Mouse (Mus musculus) urinary bladder, postnatal 4 days (tissue): Measurements from ENCODE around the gene Irak4.

Experiments used
- DNase-seq, 2 experiments: peaks; one replicate each; pipeline ENCODE4 v3.0.0; 2021 to 2022; ENCODE audit warnings: low spot score in 2 of 2

Gene Irak4

GRCm38 (mm10) chr15:94543409-94544051 lies at the start of gene Irak4, which contains the start of gene Pus7l:
TSS of gene Irak4 (plus strand) at chr15:94543643.
TSS of gene Pus7l (minus strand) at chr15:94543547.
- peak; percentile 90 to 92 for DNase-seq

- DNase-seq, result no peak
Measured at GRCm38 (mm10) chr15:94494445-94494844, 49.0 kb upstream of the Irak4 start.

- DNase-seq, result no peak
Measured at GRCm38 (mm10) chr15:94495936-94496335, 47.5 kb upstream of the Irak4 start.

- no peak for DNase-seq
Measured at GRCm38 (mm10) chr15:94499260-94499659, 44.2 kb upstream of the Irak4 start.

- DNase-seq, result no peak
Measured at GRCm38 (mm10) chr15:94503451-94504215, 39.8 kb upstream of the Irak4 start.

GRCm38 (mm10) chr15:94517913-94518491 lies 25.4 kb upstream of the Irak4 start:
- DNase-seq, result no peak

- no peak for DNase-seq
Measured at GRCm38 (mm10) chr15:94520205-94520900, 23.1 kb upstream of the Irak4 start.

GRCm38 (mm10) chr15:94520959-94521358 lies 22.5 kb upstream of the Irak4 start:
- DNase-seq, result no peak

GRCm38 (mm10) chr15:94523251-94523650 lies 20.2 kb upstream of the Irak4 start:
- DNase-seq, result no peak

GRCm38 (mm10) chr15:94524956-94525355 lies 18.5 kb upstream of the Irak4 start:
- no peak for DNase-seq

GRCm38 (mm10) chr15:94530519-94530918 lies 12.9 kb upstream of the Irak4 start:
- no peak for DNase-seq

- DNase-seq, result no peak
Measured at GRCm38 (mm10) chr15:94532306-94532705, 11.1 kb upstream of the Irak4 start.

GRCm38 (mm10) chr15:94532956-94533355 lies 10.5 kb upstream of the Irak4 start:
- DNase-seq, result no peak

- no peak for DNase-seq
Measured at GRCm38 (mm10) chr15:94535521-94535920, 7.9 kb upstream of the Irak4 start.

- no peak for DNase-seq
Measured at GRCm38 (mm10) chr15:94539296-94539695, 4.1 kb upstream of the Irak4 start.

GRCm38 (mm10) chr15:94542567-94543408 lies 655 bp upstream of the Irak4 start:
- DNase-seq, result no peak

GRCm38 (mm10) chr15:94544052-94544636 lies 701 bp downstream of the Irak4 start:
- no peak for DNase-seq

- DNase-seq, result no peak
Measured at GRCm38 (mm10) chr15:94544844-94545243, 1.4 kb downstream of the Irak4 start.

GRCm38 (mm10) chr15:94553536-94553935 lies 10.1 kb downstream of the Irak4 start:
- DNase-seq, result no peak

GRCm38 (mm10) chr15:94557442-94557841 lies 14.0 kb downstream of the Irak4 start:
- peak; percentile 67 to 91 for DNase-seq
